Mouse (Mus musculus): Measurements from ENCODE around the gene Stambpl1.

Gene Stambpl1

DNA sequence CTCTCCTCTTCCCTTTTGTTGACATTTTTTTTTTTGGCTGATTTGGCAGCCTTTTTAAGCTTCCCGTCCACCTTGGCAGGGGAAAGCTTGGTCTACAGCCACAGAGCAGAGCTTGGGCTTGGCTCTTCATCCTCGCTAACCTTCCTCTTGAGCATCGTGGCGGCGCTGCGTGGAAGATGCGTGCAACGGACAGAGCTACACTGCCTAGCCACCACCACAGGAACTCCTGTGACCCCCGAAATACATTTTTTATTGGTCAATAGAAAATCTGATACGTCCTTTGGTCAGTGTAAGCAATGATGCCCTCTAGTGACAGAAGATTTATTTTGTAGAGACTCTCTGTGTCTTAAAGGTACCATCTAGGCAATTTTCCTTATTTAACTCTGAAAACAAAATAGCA, 92.4 kb downstream of the Stambpl1 start:
- DNase-seq (ENCODE audit: low spot score), result no peak

GRCm38 (mm10) chr19:34284826-34285225, 92.8 kb downstream of the Stambpl1 start:
- DNase-seq (ENCODE audit: low spot score), result no peak

DNA sequence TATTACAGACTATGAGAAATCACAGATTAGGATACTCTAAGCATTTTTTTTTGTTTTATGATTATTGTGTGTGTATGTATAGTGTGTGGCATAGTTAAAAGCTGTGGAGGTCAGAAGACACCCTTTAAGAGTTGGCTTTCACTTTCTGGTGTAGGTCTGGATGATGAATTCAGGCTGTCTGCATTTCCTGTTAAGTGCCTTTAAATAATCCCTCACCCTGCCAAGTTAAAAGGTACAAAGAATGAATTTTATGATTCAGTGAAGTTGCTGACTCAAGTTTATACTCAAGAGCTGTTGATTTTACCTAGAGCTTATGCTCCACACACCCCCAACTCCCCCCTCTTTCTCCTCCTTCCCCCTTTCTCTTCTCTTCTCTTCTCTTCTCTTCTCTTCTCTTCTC, 95.2 kb downstream of the Stambpl1 start:
- no peak for DNase-seq (ENCODE audit: low spot score)

DNA sequence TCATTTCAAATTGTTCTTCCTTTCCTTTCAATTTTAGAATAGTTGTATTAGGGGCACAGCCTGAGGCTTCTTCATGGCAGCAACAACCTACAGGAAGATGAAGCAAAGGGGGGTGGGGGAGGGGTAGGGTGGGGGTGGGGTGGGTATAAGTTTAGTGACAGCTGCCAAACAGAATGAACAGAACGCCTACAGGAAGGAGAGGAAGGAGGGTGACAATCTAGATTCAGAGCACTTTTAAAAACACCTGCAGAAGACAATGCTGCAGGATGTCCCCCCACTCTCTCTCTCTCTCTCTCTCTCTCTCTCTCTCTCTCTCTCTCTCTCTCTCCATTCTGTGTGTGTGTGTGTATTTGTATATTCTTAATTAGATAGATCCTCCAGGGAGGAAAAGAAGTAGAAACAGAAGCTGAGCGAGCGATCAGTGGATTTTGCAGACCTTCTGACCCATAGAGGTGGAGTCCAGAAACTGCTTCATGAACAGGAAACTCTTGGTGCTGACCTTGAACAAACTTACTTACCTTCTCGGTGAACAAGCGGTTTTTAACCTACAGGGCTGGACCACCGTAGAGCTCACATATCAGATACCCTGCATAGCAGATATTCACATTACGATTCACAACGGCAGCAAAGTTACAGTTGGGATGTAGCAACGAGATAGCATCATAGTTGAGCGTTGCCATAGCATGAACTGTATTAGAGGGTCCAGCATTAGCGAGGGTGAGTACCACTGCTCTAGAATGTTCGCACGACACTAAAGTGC, 95.8 kb downstream of the Stambpl1 start:
- DNase-seq (ENCODE audit: low spot score), result no peak

GRCm38 (mm10) chr19:34288696-34289095, 96.7 kb downstream of the Stambpl1 start:
- DNase-seq (ENCODE audit: low spot score), result no peak

Measured in c-Kit-positive CD71-positive TER-119-positive erythroid progenitor cells, embryonic 14.5 days (primary cell).